Mouse (Mus musculus) left cerebral cortex, postnatal 25 days (tissue): ENCODE results near the gene Yju2. TPM values are rescaled to one million over a fixed set of nuclear protein-coding genes. Genes with fewer than 3 reads are reported as not detected.

Experiments
- total RNA-seq, 2 experiments: library from RNA; stranded (reverse); gene quantifications; 2 replicates each; pipeline ENCODE4 v1.2.3; 2021

Yju2 gene
- total RNA-seq, 2 experiments from 2014 or later: 15.0 to 15.3 TPM

Other genes with a start within 250 kb of the Yju2 start
- gene Pot1b, start 246.5 kb upstream of the Yju2 start, total RNA-seq: 1 to 10 TPM; 5.3 to 6.1 TPM
- not detected for gene Adgre4, start 209.1 kb upstream of the Yju2 start, total RNA-seq
- gene Zfp119a, start 80.2 kb upstream of the Yju2 start, total RNA-seq: 1 to 10 TPM; 7.1 TPM
- gene Zfp959, start 67.0 kb upstream of the Yju2 start, total RNA-seq: 1 to 10 TPM; 7.6 to 7.7 TPM
- gene Zfp119b, start 9.6 kb upstream of the Yju2 start, total RNA-seq: 1 to 10 TPM; 3.5 to 4.0 TPM
- 1 to 10 TPM; 2.1 to 2.5 TPM for gene Ebi3, start 6.5 kb upstream of the Yju2 start, total RNA-seq
- 10 to 100 TPM; 30.9 to 34.4 TPM for gene Shd, start 11.4 kb downstream of the Yju2 start, total RNA-seq
- 10 to 100 TPM; 70.5 to 78.8 TPM for gene Fsd1, start 27.4 kb downstream of the Yju2 start, total RNA-seq
- 1 to 10 TPM; 1.9 to 3.0 TPM for gene Stap2, start 46.5 kb downstream of the Yju2 start, total RNA-seq
- gene Mpnd, start 46.6 kb downstream of the Yju2 start, total RNA-seq: 100 to 1,000 TPM in 1 of 2 experiments, 10 to 100 TPM in 1; 97.4 to 104 TPM
- gene Sh3gl1, start 77.5 kb downstream of the Yju2 start, total RNA-seq: 10 to 100 TPM; 44.5 to 47.8 TPM
- gene Chaf1a, start 81.3 kb downstream of the Yju2 start, total RNA-seq: 1 to 10 TPM; 1.7 to 1.9 TPM
- gene Ubxn6, start 115.9 kb downstream of the Yju2 start, total RNA-seq: 10 to 100 TPM; 77.0 to 77.7 TPM
- 100 to 1,000 TPM in 1 of 2 experiments, 10 to 100 TPM in 1; 90.8 to 109 TPM for gene Hdgfl2, start 120.5 kb downstream of the Yju2 start, total RNA-seq
- gene Plin4, start 150.7 kb downstream of the Yju2 start, total RNA-seq: 1 to 10 TPM; 1.4 to 1.6 TPM
- under 1 TPM; 0.64 to 0.87 TPM for gene Plin5, start 158.5 kb downstream of the Yju2 start, total RNA-seq
- 1 to 10 TPM; 3.1 to 3.5 TPM for gene Lrg1, start 162.9 kb downstream of the Yju2 start, total RNA-seq
- gene Sema6b, start 181.2 kb downstream of the Yju2 start, total RNA-seq: 100 to 1,000 TPM; 131 TPM
- 1 to 10 TPM; 7.8 to 8.9 TPM for gene Tnfaip8l1, start 203.4 kb downstream of the Yju2 start, total RNA-seq
- gene Mydgf, start 224.8 kb downstream of the Yju2 start, total RNA-seq: 10 to 100 TPM; 40.5 to 42.1 TPM